Mouse (Mus musculus) forebrain, postnatal 0 days (tissue): Measurements from ENCODE around the gene Scg2. TPM values are rescaled to one million over a fixed set of nuclear protein-coding genes. Genes with fewer than 3 reads are reported as not detected.

Experiments used
- ATAC-seq: fragments of 200-750 bp; cut with Nextera tagmentation; 2 replicates; pipeline ENCODE4 v1.8.0; 2017; ENCODE audit warnings: mild to moderate bottlenecking, moderate library complexity
- DNase-seq: peaks from one replicate; pipeline ENCODE4 v3.0.0-alpha.2; 2015
- H3K27ac ChIP-seq: fragments of 300-500 bp; sonication (generic); 2 replicates; pipeline ENCODE4 v1.5.1; 2014; ENCODE audit warnings: low read depth, mild to moderate bottlenecking, antibody characterized with exemption, low read length, moderate library complexity, mixed read lengths
- H3K27me3 ChIP-seq: fragments of 300-500 bp; sonication (generic); 2 replicates; pipeline ENCODE4 v1.6.1; 2014; ENCODE audit warnings: mild to moderate bottlenecking, low read length, mixed read lengths; ENCODE audit not compliant: insufficient read depth
- H3K36me3 ChIP-seq: fragments of 300-500 bp; sonication (generic); 2 replicates; pipeline ENCODE4 v1.6.1; 2014; ENCODE audit warnings: mild to moderate bottlenecking, moderate library complexity; ENCODE audit not compliant: insufficient read depth
- H3K4me1 ChIP-seq: fragments of 300-500 bp; sonication (generic); 2 replicates; pipeline ENCODE4 v1.6.1; 2014; ENCODE audit warnings: antibody characterized with exemption; ENCODE audit not compliant: insufficient read depth
- H3K4me2 ChIP-seq: fragments of 300-500 bp; sonication (generic); 2 replicates; pipeline ENCODE4 v1.6.1; 2014; ENCODE audit warnings: low read depth, mild to moderate bottlenecking, moderate library complexity
- H3K4me3 ChIP-seq: fragments of 300-500 bp; sonication (generic); 2 replicates; pipeline ENCODE4 v1.5.1; 2014; ENCODE audit warnings: low read depth, low read length, mixed read lengths
- H3K9ac ChIP-seq: fragments of 300-500 bp; sonication (generic); 2 replicates; pipeline ENCODE4 v1.6.1; 2014; ENCODE audit warnings: mild to moderate bottlenecking
- H3K9me3 ChIP-seq: fragments of 300-500 bp; sonication (generic); 2 replicates; pipeline ENCODE4 v1.6.1; 2016; ENCODE audit warnings: low read length
- CTCF ChIP-seq: sonication (generic); IDR thresholded peaks from 2 replicates; pipeline ENCODE4 v1.5.1; 2016; ENCODE audit warnings: antibody characterized with exemption, control low read depth, low read depth
- WGBS: fragments of 180-500 bp; shearing (Covaris S2); extraction: QIAGEN DNeasy Blood & Tissue Kit; methylation state at CpG from one replicate; pipeline ENCODE4 v1.1.7; 2014; 5-methylcytosine and 5-hydroxymethylcytosine counted together
- polyA plus RNA-seq: library from polyadenylated mRNA; unstranded; fragments of >200 nt; fragmentation: Nextera tagmentation; extraction: Ambion mirVana; gene quantifications from 2 replicates; pipeline ENCODE4 v1.2.1, GENCODE M21; 2015
- total RNA-seq: library from RNA; depleted of rRNA; stranded (reverse); fragments of >200 nt; gene quantifications from 2 replicates; pipeline ENCODE4 v1.2.3, GENCODE M21; 2014; rRNA removed

Scg2 gene
- total RNA-seq: 155 and 177 TPM in 2 replicates
- 136 and 185 TPM in 2 replicates for polyA plus RNA-seq

DNA sequence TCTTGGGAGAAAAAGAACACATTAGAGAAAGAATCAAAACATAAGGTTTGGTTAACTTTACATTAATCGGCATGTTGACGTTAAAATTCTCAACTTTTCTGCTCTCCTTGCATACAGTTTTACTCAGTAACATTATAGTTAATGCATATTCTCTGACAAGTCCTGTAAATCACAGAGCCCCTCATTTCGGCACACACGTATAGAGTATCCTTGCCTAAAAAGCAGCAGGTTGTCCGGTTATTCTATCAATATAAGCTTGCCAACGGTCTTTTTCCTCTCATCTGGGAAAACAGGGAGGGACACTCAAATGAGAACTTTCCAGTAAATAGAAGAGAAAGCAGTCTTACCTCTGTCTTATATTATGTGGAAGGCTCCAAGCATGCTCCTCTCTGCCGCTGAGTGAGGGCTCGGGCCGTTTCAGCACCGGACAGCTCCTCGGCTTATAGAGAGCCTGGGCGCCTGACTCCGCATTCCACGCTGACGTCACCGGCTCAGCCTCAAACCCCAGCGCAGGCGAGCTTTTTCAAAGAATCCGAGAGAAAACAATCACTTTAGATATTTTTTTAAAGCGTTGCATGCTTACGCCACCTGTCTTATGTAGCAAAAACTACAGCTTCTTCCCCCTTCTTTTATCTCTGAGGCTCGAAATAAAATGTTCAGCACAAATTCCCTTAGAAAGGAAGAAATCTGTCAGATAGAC is at the start of gene Scg2:
Gene Scg2 (minus strand): TSS at position 512 of the 700 bp plus-strand sequence.
- H3K27me3 ChIP-seq: no peaks in the 10 kb centered on the region
- peak within 1 kb of the TSS; percentile 46 for H3K4me3 ChIP-seq
- no peaks in the 10 kb centered on the region for H3K9me3 ChIP-seq
- peak within 1 kb of the TSS; percentile 6; the same call in 1 of the 2 replicates for H3K27ac ChIP-seq
- H3K4me1 ChIP-seq: no peaks in the 10 kb centered on the region
- H3K36me3 ChIP-seq: no peaks in the 10 kb centered on the region; the same call in 1 of the 2 replicates
- DNase-seq (peak; percentile 88), ATAC-seq (peak; percentile 95)
- 9% methylated on average over 22 of the region's 22 CpGs for WGBS
- peak within 1 kb of the TSS; percentile 53 for H3K4me2 ChIP-seq
- peak within 1 kb of the TSS; percentile 59 for H3K9ac ChIP-seq
- peak; percentile 72 for TF ChIP-seq CTCF

DNA sequence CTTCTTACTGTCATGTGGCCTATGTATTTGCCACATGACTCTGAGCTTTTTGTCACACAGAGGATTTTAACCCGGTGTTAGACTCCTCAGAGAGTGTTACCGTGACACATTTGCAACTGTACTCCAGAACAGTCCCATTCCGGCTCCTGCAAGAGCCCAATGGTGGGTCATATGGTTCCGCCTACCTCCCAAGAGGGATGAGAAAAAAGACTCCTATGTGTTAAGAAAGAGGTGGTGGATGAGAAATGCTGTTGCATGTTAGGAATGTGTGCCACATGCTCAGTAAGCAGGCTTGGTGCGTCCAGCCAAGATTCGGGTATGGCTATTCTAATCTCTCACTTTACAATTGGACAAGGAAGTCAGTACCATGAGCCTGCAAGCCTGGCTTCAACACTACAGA is 45.6 kb upstream of the Scg2 start:
- Histone ChIP-seq H3K4me2 (no peak overlapping the region), H3K27me3 (no peaks in the 10 kb centered on the region), H3K4me1 (no peaks in the 10 kb centered on the region), H3K9ac (no peak overlapping the region), H3K9me3 (no peaks in the 10 kb centered on the region), H3K36me3 (no peaks in the 10 kb centered on the region), H3K4me3 (no peak overlapping the region), H3K27ac (no peak overlapping the region)
- no peak for TF ChIP-seq CTCF
- 90% methylated on average over 6 of the region's 6 CpGs for WGBS
- ATAC-seq (no peak), DNase-seq (no peak)

DNA sequence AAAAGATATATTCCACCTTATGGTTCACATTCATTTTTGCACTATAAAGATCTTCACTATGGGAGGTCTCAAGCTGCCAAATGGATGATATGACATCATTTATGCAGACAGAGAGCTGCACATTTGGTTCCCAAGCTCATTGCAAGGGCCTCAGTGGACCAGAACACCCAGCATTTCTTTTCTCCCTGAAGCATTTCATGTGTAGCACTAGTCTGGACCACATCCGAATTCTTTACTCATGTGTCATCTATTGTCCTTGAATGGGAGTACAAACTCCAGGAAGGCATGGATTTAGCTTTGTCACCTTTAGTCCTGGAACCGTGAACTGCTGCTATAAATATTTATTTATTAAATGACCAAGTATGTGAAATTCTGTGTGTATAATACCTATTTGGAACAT is 30.9 kb upstream of the Scg2 start:
- Histone ChIP-seq H3K27ac (no peak overlapping the region), H3K4me2 (no peak overlapping the region), H3K4me3 (no peak overlapping the region), H3K4me1 (no peaks in the 10 kb centered on the region), H3K9me3 (no peaks in the 10 kb centered on the region), H3K9ac (no peak overlapping the region), H3K27me3 (no peaks in the 10 kb centered on the region), H3K36me3 (no peaks in the 10 kb centered on the region)
- DNase-seq: no peak
- ATAC-seq: no peak
- no peak for TF ChIP-seq CTCF
- WGBS: 89% methylated on average over 2 of the region's 2 CpGs

DNA sequence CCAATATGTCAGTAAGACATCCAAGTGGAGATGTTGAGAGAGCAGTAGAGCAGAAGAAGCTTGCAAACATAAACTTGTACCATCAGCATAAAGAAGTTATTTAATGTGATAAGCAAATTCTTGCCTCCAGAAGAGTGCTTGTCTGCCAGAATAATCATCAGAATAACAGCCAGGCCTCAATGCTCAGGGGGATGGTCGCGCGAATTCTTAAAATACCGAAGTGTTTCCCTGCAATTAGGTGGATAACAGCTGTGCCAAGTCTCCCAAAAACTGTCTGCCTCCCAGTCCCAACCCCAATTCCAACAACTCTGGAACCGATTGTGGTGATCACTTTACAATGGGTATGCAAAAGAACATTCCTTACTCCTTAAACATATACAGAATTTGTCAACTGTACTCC is 30.0 kb upstream of the Scg2 start:
- no peak for TF ChIP-seq CTCF
- H3K4me2 ChIP-seq: no peak overlapping the region
- 80% methylated on average over 5 of the region's 5 CpGs for WGBS

DNA sequence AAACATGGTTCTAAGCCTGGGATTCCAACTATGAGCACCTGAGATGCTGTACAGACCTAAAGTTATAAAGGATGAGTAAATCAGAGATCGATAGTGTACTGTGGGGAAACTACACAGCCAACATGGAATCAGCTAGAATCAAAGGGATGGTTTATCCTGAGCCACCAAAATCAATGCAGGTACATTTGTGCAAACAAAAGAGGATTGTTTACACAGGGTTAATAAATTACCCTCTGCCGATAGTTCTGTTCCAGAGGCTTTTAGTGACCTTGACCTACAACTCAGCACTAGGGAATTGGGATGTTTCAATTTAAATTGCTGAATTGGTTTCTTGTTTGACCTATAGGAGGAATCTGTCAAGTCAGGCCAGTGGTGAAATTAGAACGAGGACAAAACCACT is 26.7 kb upstream of the Scg2 start:
- no peak for DNase-seq
- no peak for TF ChIP-seq CTCF

More for the DNA sequence above, 30.0 kb upstream of the Scg2 start:
- Histone ChIP-seq H3K27me3 (no peaks in the 10 kb centered on the region), H3K27ac (no peak overlapping the region), H3K4me3 (no peak overlapping the region), H3K9me3 (no peaks in the 10 kb centered on the region), H3K9ac (no peak overlapping the region), H3K4me1 (no peaks in the 10 kb centered on the region), H3K36me3 (no peaks in the 10 kb centered on the region)
- DNase-seq: no peak
- no peak for ATAC-seq

DNA sequence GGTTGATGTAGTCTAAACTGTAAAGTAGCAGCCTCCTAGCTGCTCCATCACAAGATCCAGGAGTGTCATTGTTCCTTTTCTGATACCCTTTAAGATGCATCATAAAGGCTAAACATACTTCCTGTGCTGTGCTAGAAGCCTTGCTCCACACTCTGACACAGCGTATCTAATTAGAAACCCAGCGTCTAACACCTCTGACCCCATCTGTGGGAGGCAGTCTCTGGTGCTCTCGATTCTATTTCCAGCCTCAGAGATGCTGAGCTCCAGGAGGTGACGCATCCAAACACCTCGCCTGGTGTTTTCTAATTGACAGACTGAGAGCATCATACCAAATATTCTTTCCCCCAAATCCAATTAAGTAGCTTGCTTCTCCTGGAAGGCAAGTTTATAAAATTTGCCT is 18.6 kb upstream of the Scg2 start:
- no peaks in the 10 kb centered on the region for H3K27me3 ChIP-seq
- no peaks in the 10 kb centered on the region for H3K36me3 ChIP-seq
- no peak overlapping the region for H3K4me3 ChIP-seq
- no peak overlapping the region for H3K27ac ChIP-seq
- ATAC-seq (no peak), DNase-seq (no peak)
- H3K4me1 ChIP-seq: no peaks in the 10 kb centered on the region; the same call in 1 of the 2 replicates
- 38% methylated on average over 5 of the region's 5 CpGs for WGBS
- no peak for TF ChIP-seq CTCF
- no peak overlapping the region for H3K4me2 ChIP-seq
- no peaks in the 10 kb centered on the region for H3K9me3 ChIP-seq
- no peak overlapping the region for H3K9ac ChIP-seq

More for the DNA sequence above, 26.7 kb upstream of the Scg2 start:
- no peak overlapping the region for H3K4me2 ChIP-seq
- no peaks in the 10 kb centered on the region for H3K27me3 ChIP-seq
- WGBS: 81% methylated on average over 3 of the region's 3 CpGs
- no peaks in the 10 kb centered on the region for H3K36me3 ChIP-seq
- H3K4me3 ChIP-seq: no peak overlapping the region
- H3K27ac ChIP-seq: no peak overlapping the region
- H3K9ac ChIP-seq: no peak overlapping the region
- no peak for ATAC-seq
- no peaks in the 10 kb centered on the region for H3K9me3 ChIP-seq
- H3K4me1 ChIP-seq: no peaks in the 10 kb centered on the region

DNA sequence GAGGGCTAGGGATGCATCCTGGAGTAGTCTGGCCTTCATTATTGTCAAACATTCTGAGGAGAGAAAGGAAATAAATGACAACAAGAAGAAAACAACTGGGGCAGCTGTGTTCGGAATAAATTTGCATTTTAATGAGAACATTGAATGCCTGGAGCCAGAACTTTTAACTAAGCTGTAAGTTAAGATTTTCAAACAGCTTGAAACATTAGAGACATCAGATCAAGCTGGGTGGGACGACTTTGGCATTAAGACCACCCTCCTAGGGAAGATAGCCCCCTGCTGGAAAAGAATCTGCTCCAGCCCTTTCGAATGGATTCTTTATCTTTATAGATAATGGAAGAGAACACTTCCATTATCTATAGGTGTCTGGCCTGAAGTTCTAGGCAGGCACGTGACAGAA is 14.2 kb upstream of the Scg2 start:
- Histone ChIP-seq H3K9ac (no peak overlapping the region), H3K9me3 (no peaks in the 10 kb centered on the region), H3K27ac (no peak overlapping the region), H3K4me3 (no peak overlapping the region), H3K4me2 (no peak overlapping the region), H3K4me1 (no peaks in the 10 kb centered on the region; the same call in 1 of the 2 replicates), H3K36me3 (no peaks in the 10 kb centered on the region), H3K27me3 (no peaks in the 10 kb centered on the region)
- 4% methylated on average over 4 of the region's 4 CpGs for WGBS
- ATAC-seq (no peak), DNase-seq (no peak)
- TF ChIP-seq CTCF: no peak
